Mouse (Mus musculus): ENCODE results near the gene Ankrd11. TPM values are rescaled to one million over a fixed set of nuclear protein-coding genes. Genes with fewer than 3 reads are reported as not detected.

Ankrd11 gene
- polyA plus RNA-seq, 1 experiment from 2014 or later, result 55.5 TPM

GRCm38 (mm10) chr8:122912871-122913270, 129.2 kb downstream of the Ankrd11 start:
- Histone ChIP-seq H3K4me1 (ENCODE audit: control insufficient read depth, insufficient read depth, low read length) (peaks cover 8% of the 10 kb centered on the region; the same call in 1 of the 2 replicates), H3K4me3 (ENCODE audit: low read length) (no peak overlapping the region), H3K9ac (ENCODE audit: low read depth, low read length) (no peak overlapping the region), H3K27ac (ENCODE audit: low read depth, low read length) (no peak overlapping the region), H3K27me3 (ENCODE audit: control insufficient read depth, insufficient read depth, low read length) (no peaks in the 10 kb centered on the region), H3K9me3 (ENCODE audit: control insufficient read depth, low read length) (no peaks in the 10 kb centered on the region), H3K36me3 (ENCODE audit: control insufficient read depth, insufficient read depth, low read length) (peaks cover 40% of the 10 kb centered on the region), H3K4me2 (replicated peaks; ENCODE audit: low read depth, low read length) (no peak overlapping the region)
- 85% methylated on average over 4 of the region's 4 CpGs for WGBS
- ATAC-seq (ENCODE audit: low FRiP score, low TSS enrichment), result no peak

DNA sequence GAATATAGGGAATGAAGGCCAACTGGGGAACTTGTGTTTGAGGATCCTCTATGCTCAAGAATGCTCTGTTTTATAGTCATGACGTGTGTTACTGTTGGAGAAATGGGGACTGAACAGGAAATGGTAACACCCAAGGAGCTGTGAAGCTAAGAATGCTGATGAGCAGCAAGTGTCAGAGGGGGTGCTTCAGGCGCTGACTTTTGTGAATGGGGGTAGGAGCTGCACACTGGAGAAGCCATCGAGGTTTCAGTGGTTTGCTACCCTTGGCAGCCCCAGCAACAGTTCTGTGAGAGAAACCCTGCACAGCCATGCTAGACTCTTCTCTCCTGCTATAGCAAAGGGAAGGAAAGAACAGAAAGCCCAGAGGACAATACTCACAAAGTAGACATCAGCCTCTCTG, 129.9 kb downstream of the Ankrd11 start:
- Histone ChIP-seq H3K36me3 (ENCODE audit: control insufficient read depth, insufficient read depth, low read length) (peaks cover 47% of the 10 kb centered on the region), H3K4me3 (ENCODE audit: low read length) (no peak overlapping the region), H3K9me3 (ENCODE audit: control insufficient read depth, low read length) (no peaks in the 10 kb centered on the region), H3K27ac (ENCODE audit: low read depth, low read length) (no peak overlapping the region), H3K9ac (ENCODE audit: low read depth, low read length) (no peak overlapping the region), H3K4me2 (replicated peaks; ENCODE audit: low read depth, low read length) (no peak overlapping the region), H3K4me1 (ENCODE audit: control insufficient read depth, insufficient read depth, low read length) (peaks cover under 1% of the 10 kb centered on the region; the same call in 1 of the 2 replicates), H3K27me3 (ENCODE audit: control insufficient read depth, insufficient read depth, low read length) (no peaks in the 10 kb centered on the region)
- ATAC-seq (ENCODE audit: low FRiP score, low TSS enrichment), result no peak
- WGBS, result 79% methylated on average over 3 of the region's 3 CpGs

- peaks cover 9% of the 10 kb centered on the region; the same call in 1 of the 2 replicates for H3K4me1 ChIP-seq (ENCODE audit: control insufficient read depth, insufficient read depth, low read length)
- no peaks in the 10 kb centered on the region for H3K9me3 ChIP-seq (ENCODE audit: control insufficient read depth, low read length)
- peaks cover 24% of the 10 kb centered on the region for H3K36me3 ChIP-seq (ENCODE audit: control insufficient read depth, insufficient read depth, low read length)
- H3K27ac ChIP-seq (ENCODE audit: low read depth, low read length), result no peak overlapping the region
- WGBS, result 33% methylated on average over 6 of the region's 6 CpGs
- H3K4me3 ChIP-seq (ENCODE audit: low read length), result no peak overlapping the region
- H3K27me3 ChIP-seq (ENCODE audit: control insufficient read depth, insufficient read depth, low read length), result no peaks in the 10 kb centered on the region
- H3K4me2 ChIP-seq (replicated peaks; ENCODE audit: low read depth, low read length), result no peak overlapping the region
- H3K9ac ChIP-seq (ENCODE audit: low read depth, low read length), result no peak overlapping the region
- peak; percentile 78 for ATAC-seq (ENCODE audit: low FRiP score, low TSS enrichment)
These were observed 135.5 kb downstream of the Ankrd11 start for GRCm38 (mm10) chr8:122906463-122907021.

DNA sequence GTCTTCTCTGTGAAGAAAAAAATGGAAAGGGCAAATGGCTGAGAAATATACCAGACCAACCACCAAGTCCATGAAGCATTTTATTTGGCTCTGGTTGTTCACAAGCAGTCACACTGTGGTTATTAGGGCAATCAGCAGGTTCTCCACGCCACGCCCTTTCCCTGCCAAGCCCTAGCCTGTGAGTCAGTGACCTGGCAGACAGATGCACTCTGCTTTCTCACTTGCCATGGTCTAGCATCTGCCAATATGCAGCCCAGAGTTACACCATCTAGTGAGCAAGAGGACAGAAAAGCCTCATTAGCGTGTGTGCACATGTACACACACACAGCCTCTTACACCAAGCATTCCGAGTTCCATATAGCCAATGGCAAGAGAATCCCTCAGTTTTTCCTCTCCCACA, 136.7 kb downstream of the Ankrd11 start:
- Histone ChIP-seq H3K36me3 (ENCODE audit: control insufficient read depth, insufficient read depth, low read length) (peaks cover 24% of the 10 kb centered on the region), H3K4me1 (ENCODE audit: control insufficient read depth, insufficient read depth, low read length) (peaks cover 9% of the 10 kb centered on the region; the same call in 1 of the 2 replicates), H3K27me3 (ENCODE audit: control insufficient read depth, insufficient read depth, low read length) (no peaks in the 10 kb centered on the region), H3K9me3 (ENCODE audit: control insufficient read depth, low read length) (no peaks in the 10 kb centered on the region), H3K4me3 (ENCODE audit: low read length) (no peak overlapping the region), H3K4me2 (replicated peaks; ENCODE audit: low read depth, low read length) (no peak overlapping the region), H3K9ac (ENCODE audit: low read depth, low read length) (no peak overlapping the region), H3K27ac (ENCODE audit: low read depth, low read length) (no peak overlapping the region)
- ATAC-seq (ENCODE audit: low FRiP score, low TSS enrichment), result no peak
- 90% methylated on average over 4 of the region's 4 CpGs for WGBS

DNA sequence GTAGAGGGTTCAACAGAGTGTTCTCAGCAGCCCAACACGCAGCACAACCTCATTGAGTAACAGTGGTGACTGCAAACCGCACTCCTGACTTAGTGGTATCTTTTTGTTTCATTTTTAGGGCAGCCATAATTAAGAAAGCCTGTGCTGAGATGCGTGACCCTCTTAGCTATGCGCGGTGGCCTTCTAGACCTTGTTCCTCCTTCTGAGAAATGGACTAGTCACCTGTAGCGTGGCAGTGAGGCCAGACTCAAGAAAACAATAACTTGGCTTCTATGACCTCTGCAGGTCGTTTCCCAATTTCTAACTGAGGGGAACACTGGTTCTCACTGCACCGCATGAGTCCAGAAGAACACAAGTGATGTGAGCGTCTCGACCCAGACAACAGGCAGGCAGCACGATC, 137.6 kb downstream of the Ankrd11 start:
- no peak overlapping the region for H3K4me3 ChIP-seq (ENCODE audit: low read length)
- no peaks in the 10 kb centered on the region for H3K9me3 ChIP-seq (ENCODE audit: control insufficient read depth, low read length)
- no peak overlapping the region for H3K9ac ChIP-seq (ENCODE audit: low read depth, low read length)
- no peak overlapping the region for H3K27ac ChIP-seq (ENCODE audit: low read depth, low read length)
- no peaks in the 10 kb centered on the region for H3K27me3 ChIP-seq (ENCODE audit: control insufficient read depth, insufficient read depth, low read length)
- peaks cover 9% of the 10 kb centered on the region; the same call in 1 of the 2 replicates for H3K4me1 ChIP-seq (ENCODE audit: control insufficient read depth, insufficient read depth, low read length)
- H3K36me3 ChIP-seq (ENCODE audit: control insufficient read depth, insufficient read depth, low read length), result peaks cover 30% of the 10 kb centered on the region
- no peak for ATAC-seq (ENCODE audit: low FRiP score, low TSS enrichment)
- H3K4me2 ChIP-seq (replicated peaks; ENCODE audit: low read depth, low read length), result no peak overlapping the region
- 90% methylated on average over 11 of the region's 11 CpGs for WGBS

GRCm38 (mm10) chr8:122903002-122903401, 139.1 kb downstream of the Ankrd11 start:
- Histone ChIP-seq H3K4me3 (ENCODE audit: low read length) (no peak overlapping the region), H3K4me2 (replicated peaks; ENCODE audit: low read depth, low read length) (no peak overlapping the region), H3K27ac (ENCODE audit: low read depth, low read length) (no peak overlapping the region), H3K36me3 (ENCODE audit: control insufficient read depth, insufficient read depth, low read length) (peaks cover 33% of the 10 kb centered on the region), H3K4me1 (ENCODE audit: control insufficient read depth, insufficient read depth, low read length) (peaks cover 9% of the 10 kb centered on the region; the same call in 1 of the 2 replicates), H3K27me3 (ENCODE audit: control insufficient read depth, insufficient read depth, low read length) (no peaks in the 10 kb centered on the region), H3K9me3 (ENCODE audit: control insufficient read depth, low read length) (no peaks in the 10 kb centered on the region), H3K9ac (ENCODE audit: low read depth, low read length) (no peak overlapping the region)
- WGBS, result 73% methylated on average over 5 of the region's 5 CpGs
- ATAC-seq (ENCODE audit: low FRiP score, low TSS enrichment), result no peak

DNA sequence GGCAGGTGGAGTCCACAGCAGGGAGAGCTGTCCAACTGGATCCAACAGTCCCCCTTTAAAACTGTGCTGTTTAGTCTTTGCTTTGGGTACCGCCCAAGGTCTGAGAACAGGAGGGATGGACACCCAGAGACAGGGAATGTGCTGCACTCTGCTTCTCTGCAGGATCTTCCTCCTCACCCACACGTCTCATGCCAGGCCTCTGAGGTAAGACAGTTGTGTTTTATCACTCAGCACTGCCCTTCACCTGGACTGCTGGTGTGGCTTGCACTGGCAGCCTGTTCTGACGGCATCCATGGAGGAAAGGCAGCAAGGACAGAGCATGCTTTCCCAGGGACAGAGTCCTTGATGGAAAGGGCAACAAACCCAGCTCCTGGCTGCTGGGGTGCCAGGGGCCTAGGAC, 139.5 kb downstream of the Ankrd11 start:
- WGBS, result 79% methylated on average over 3 of the region's 3 CpGs
- no peak for ATAC-seq (ENCODE audit: low FRiP score, low TSS enrichment)
- no peak overlapping the region for H3K27ac ChIP-seq (ENCODE audit: low read depth, low read length)
- H3K4me2 ChIP-seq (replicated peaks; ENCODE audit: low read depth, low read length), result no peak overlapping the region
- no peak overlapping the region for H3K4me3 ChIP-seq (ENCODE audit: low read length)
- H3K4me1 ChIP-seq (ENCODE audit: control insufficient read depth, insufficient read depth, low read length), result peaks cover 9% of the 10 kb centered on the region; the same call in 1 of the 2 replicates
- no peaks in the 10 kb centered on the region for H3K27me3 ChIP-seq (ENCODE audit: control insufficient read depth, insufficient read depth, low read length)
- H3K9ac ChIP-seq (ENCODE audit: low read depth, low read length), result no peak overlapping the region
- peaks cover 33% of the 10 kb centered on the region for H3K36me3 ChIP-seq (ENCODE audit: control insufficient read depth, insufficient read depth, low read length)
- no peaks in the 10 kb centered on the region for H3K9me3 ChIP-seq (ENCODE audit: control insufficient read depth, low read length)

- Histone ChIP-seq H3K4me2 (replicated peaks; ENCODE audit: low read depth, low read length) (no peak overlapping the region), H3K9me3 (ENCODE audit: control insufficient read depth, low read length) (no peaks in the 10 kb centered on the region), H3K36me3 (ENCODE audit: control insufficient read depth, insufficient read depth, low read length) (peaks cover 33% of the 10 kb centered on the region), H3K4me1 (ENCODE audit: control insufficient read depth, insufficient read depth, low read length) (peaks cover 8% of the 10 kb centered on the region; the same call in 1 of the 2 replicates), H3K27ac (ENCODE audit: low read depth, low read length) (no peak overlapping the region), H3K27me3 (ENCODE audit: control insufficient read depth, insufficient read depth, low read length) (no peaks in the 10 kb centered on the region), H3K9ac (ENCODE audit: low read depth, low read length) (no peak overlapping the region), H3K4me3 (ENCODE audit: low read length) (no peak overlapping the region)
- no peak for ATAC-seq (ENCODE audit: low FRiP score, low TSS enrichment)
- WGBS, result 90% methylated on average over 8 of the region's 8 CpGs
These were observed 140.1 kb downstream of the Ankrd11 start for GRCm38 (mm10) chr8:122901892-122902515.

GRCm38 (mm10) chr8:122901476-122901875, 140.6 kb downstream of the Ankrd11 start:
- WGBS, result 93% methylated on average over 7 of the region's 7 CpGs
- H3K36me3 ChIP-seq (ENCODE audit: control insufficient read depth, insufficient read depth, low read length), result peaks cover 37% of the 10 kb centered on the region

More at GRCm38 (mm10) chr8:122901476-122901875, 140.6 kb downstream of the Ankrd11 start:
- H3K4me1 ChIP-seq (ENCODE audit: control insufficient read depth, insufficient read depth, low read length), result peaks cover 3% of the 10 kb centered on the region; the same call in 1 of the 2 replicates
- no peak overlapping the region for H3K9ac ChIP-seq (ENCODE audit: low read depth, low read length)
- H3K4me2 ChIP-seq (replicated peaks; ENCODE audit: low read depth, low read length), result no peak overlapping the region
- no peaks in the 10 kb centered on the region for H3K27me3 ChIP-seq (ENCODE audit: control insufficient read depth, insufficient read depth, low read length)
- H3K27ac ChIP-seq (ENCODE audit: low read depth, low read length), result no peak overlapping the region
- no peaks in the 10 kb centered on the region for H3K9me3 ChIP-seq (ENCODE audit: control insufficient read depth, low read length)
- H3K4me3 ChIP-seq (ENCODE audit: low read length), result no peak overlapping the region
- ATAC-seq (ENCODE audit: low FRiP score, low TSS enrichment), result no peak
